Mouse (Mus musculus): ENCODE measurements at regions not wholly inside any gene's neighbourhood (a gene's known extent, or its start where the extent isn't known, plus 50 kb on each side); places are given as distances from the start of the nearest gene placed in this dataset.
"Not testable (repeated sequence)": the region's sequence is repeated elsewhere in the genome, so short reads cannot be mapped to it uniquely, and the experiment has no call there.

GRCm38 (mm10) chr3:111194541-111194940 is 943.7 kb upstream of the Prmt6 start:
- no peak overlapping the region for H3K27ac ChIP-seq (replicated peaks)
- no peak for DNase-seq (ENCODE audit: low spot score)
- no peaks in the 10 kb centered on the region for H3K9me3 ChIP-seq
- WGBS = 73% methylated on average over 2 of the region's 2 CpGs
- H3K4me3 ChIP-seq = no peak overlapping the region
- no peaks in the 10 kb centered on the region for H3K4me1 ChIP-seq
- no peaks in the 10 kb centered on the region for H3K36me3 ChIP-seq (replicated peaks)
- no peaks in the 10 kb centered on the region for H3K27me3 ChIP-seq (replicated peaks; ENCODE audit: low read depth, poor library complexity, severe bottlenecking)

GRCm38 (mm10) chr3:111166698-111167097 is 915.9 kb upstream of the Prmt6 start:
- WGBS = 91% methylated on average over 3 of the region's 3 CpGs
- no peak overlapping the region for H3K4me3 ChIP-seq
- H3K4me1 ChIP-seq = no peaks in the 10 kb centered on the region
- no peaks in the 10 kb centered on the region for H3K9me3 ChIP-seq
- no peaks in the 10 kb centered on the region for H3K36me3 ChIP-seq (replicated peaks)
- no peak overlapping the region for H3K27ac ChIP-seq (replicated peaks)
- no peak for DNase-seq (ENCODE audit: low spot score)
- no peaks in the 10 kb centered on the region for H3K27me3 ChIP-seq (replicated peaks; ENCODE audit: low read depth, poor library complexity, severe bottlenecking)

- H3K27ac ChIP-seq (replicated peaks); H3K4me3 ChIP-seq; H3K9me3 ChIP-seq; H3K4me1 ChIP-seq; H3K27me3 ChIP-seq (replicated peaks; ENCODE audit: low read depth, poor library complexity, severe bottlenecking); H3K36me3 ChIP-seq (replicated peaks); DNase-seq (ENCODE audit: low spot score): not testable (repeated sequence)
- 83% methylated on average over 1 of the region's 1 CpGs for WGBS
Measured at GRCm38 (mm10) chr3:111141196-111141595, 890.4 kb upstream of the Prmt6 start.

GRCm38 (mm10) chr3:111108982-111109381 is 858.2 kb upstream of the Prmt6 start:
- H3K4me1 ChIP-seq = no peaks in the 10 kb centered on the region
- no peak overlapping the region for H3K27ac ChIP-seq (replicated peaks)
- no peaks in the 10 kb centered on the region for H3K27me3 ChIP-seq (replicated peaks; ENCODE audit: low read depth, poor library complexity, severe bottlenecking)
- no peak overlapping the region for H3K4me3 ChIP-seq
- H3K9me3 ChIP-seq = no peaks in the 10 kb centered on the region
- H3K36me3 ChIP-seq (replicated peaks) = no peaks in the 10 kb centered on the region
- no peak for DNase-seq (ENCODE audit: low spot score)
- 90% methylated on average over 7 of the region's 7 CpGs for WGBS

- no peak overlapping the region for H3K4me3 ChIP-seq
- H3K27me3 ChIP-seq (replicated peaks; ENCODE audit: low read depth, poor library complexity, severe bottlenecking) = no peaks in the 10 kb centered on the region
- H3K9me3 ChIP-seq = no peaks in the 10 kb centered on the region
- no peak overlapping the region for H3K27ac ChIP-seq (replicated peaks)
- no peak for DNase-seq (ENCODE audit: low spot score)
- H3K4me1 ChIP-seq = no peaks in the 10 kb centered on the region
- H3K36me3 ChIP-seq (replicated peaks) = no peaks in the 10 kb centered on the region
- WGBS = 71% methylated on average over 1 of the region's 1 CpGs
Measured at GRCm38 (mm10) chr3:111102646-111103045, 851.8 kb upstream of the Prmt6 start.

- DNase-seq (ENCODE audit: low spot score) = peak; percentile 9
- H3K27ac ChIP-seq (replicated peaks) = no peak overlapping the region
- 40% methylated on average over 1 of the region's 1 CpGs for WGBS
Measured at GRCm38 (mm10) chr3:111074311-111074710, 823.5 kb upstream of the Prmt6 start.

GRCm38 (mm10) chr3:111070301-111070700 is 819.5 kb upstream of the Prmt6 start:
- Histone ChIP-seq H3K36me3 (replicated peaks) (no peaks in the 10 kb centered on the region), H3K4me1 (peaks cover 14% of the 10 kb centered on the region), H3K9me3 (no peaks in the 10 kb centered on the region), H3K4me3 (no peak overlapping the region), H3K27me3 (replicated peaks; ENCODE audit: low read depth, poor library complexity, severe bottlenecking) (no peaks in the 10 kb centered on the region), H3K27ac (replicated peaks) (no peak overlapping the region)
- DNase-seq (ENCODE audit: low spot score) = no peak

More at GRCm38 (mm10) chr3:111074311-111074710, 823.5 kb upstream of the Prmt6 start:
- Histone ChIP-seq H3K4me1 (peaks cover 14% of the 10 kb centered on the region), H3K27me3 (replicated peaks; ENCODE audit: low read depth, poor library complexity, severe bottlenecking) (no peaks in the 10 kb centered on the region), H3K9me3 (no peaks in the 10 kb centered on the region), H3K4me3 (no peak overlapping the region), H3K36me3 (replicated peaks) (no peaks in the 10 kb centered on the region)

GRCm38 (mm10) chr3:111069843-111070242 is 819.0 kb upstream of the Prmt6 start:
- no peak for DNase-seq (ENCODE audit: low spot score)
- peaks cover 11% of the 10 kb centered on the region for H3K4me1 ChIP-seq
- H3K4me3 ChIP-seq = no peak overlapping the region
- no peaks in the 10 kb centered on the region for H3K36me3 ChIP-seq (replicated peaks)
- WGBS = 66% methylated on average over 2 of the region's 2 CpGs
- H3K27ac ChIP-seq (replicated peaks) = no peak overlapping the region
- no peaks in the 10 kb centered on the region for H3K9me3 ChIP-seq
- H3K27me3 ChIP-seq (replicated peaks; ENCODE audit: low read depth, poor library complexity, severe bottlenecking) = no peaks in the 10 kb centered on the region

- Histone ChIP-seq H3K27ac (replicated peaks) (no peak overlapping the region), H3K4me3 (no peak overlapping the region), H3K36me3 (replicated peaks) (no peaks in the 10 kb centered on the region), H3K9me3 (no peaks in the 10 kb centered on the region), H3K27me3 (replicated peaks; ENCODE audit: low read depth, poor library complexity, severe bottlenecking) (no peaks in the 10 kb centered on the region), H3K4me1 (peaks cover 5% of the 10 kb centered on the region)
- peak; percentile 52 for DNase-seq (ENCODE audit: low spot score)
- WGBS = 31% methylated on average over 7 of the region's 7 CpGs
Measured at GRCm38 (mm10) chr3:111069156-111069555, 818.4 kb upstream of the Prmt6 start.

GRCm38 (mm10) chr3:111049638-111050037 is 798.8 kb upstream of the Prmt6 start:
- no peaks in the 10 kb centered on the region for H3K4me1 ChIP-seq
- H3K9me3 ChIP-seq = no peaks in the 10 kb centered on the region
- WGBS = 80% methylated on average over 2 of the region's 2 CpGs
- no peaks in the 10 kb centered on the region for H3K27me3 ChIP-seq (replicated peaks; ENCODE audit: low read depth, poor library complexity, severe bottlenecking)
- no peak overlapping the region for H3K27ac ChIP-seq (replicated peaks)
- DNase-seq (ENCODE audit: low spot score) = no peak
- H3K4me3 ChIP-seq = no peak overlapping the region
- H3K36me3 ChIP-seq (replicated peaks) = no peaks in the 10 kb centered on the region

Measured in embryonic facial prominence, embryonic 10.5 days (tissue).